Mouse (Mus musculus) kidney, embryonic 16.5 days (tissue): Measurements from ENCODE around the gene Olfr845. TPM values are rescaled to one million over a fixed set of nuclear protein-coding genes. Genes with fewer than 3 reads are reported as not detected.

Experiments used
- ATAC-seq: fragments of 200-750 bp; cut with Nextera tagmentation; 2 replicates; pipeline ENCODE4 v1.8.0; 2017; ENCODE audit warnings: moderate TSS enrichment; ENCODE audit not compliant: low FRiP score, low TSS enrichment
- H3K27ac ChIP-seq: fragments of 300-500 bp; sonication (generic); 2 replicates; pipeline ENCODE4 v1.5.1; 2014; ENCODE audit warnings: low read length
- H3K27me3 ChIP-seq: fragments of 300-500 bp; sonication (generic); 2 replicates; pipeline ENCODE4 v1.6.1; 2014; ENCODE audit warnings: low read length, control low read depth, mixed read lengths; ENCODE audit not compliant: insufficient read depth
- H3K36me3 ChIP-seq: fragments of 300-500 bp; sonication (generic); 2 replicates; pipeline ENCODE4 v1.6.1; 2014; ENCODE audit warnings: low read length, control low read depth, mixed read lengths; ENCODE audit not compliant: insufficient read depth
- H3K4me1 ChIP-seq: fragments of 300-500 bp; sonication (generic); 2 replicates; pipeline ENCODE4 v1.6.1; 2014; ENCODE audit warnings: low read length, control low read depth, mixed read lengths; ENCODE audit not compliant: insufficient read depth
- H3K4me2 ChIP-seq: fragments of 300-500 bp; sonication (generic); replicated peaks from 2 replicates; pipeline ENCODE4 v1.6.1; 2014; ENCODE audit warnings: low read depth, low read length
- H3K4me3 ChIP-seq: fragments of 300-500 bp; sonication (generic); 2 replicates; pipeline ENCODE4 v1.5.1; 2014; ENCODE audit warnings: mild to moderate bottlenecking, low read length
- H3K9ac ChIP-seq: fragments of 300-500 bp; sonication (generic); replicated peaks from 2 replicates; pipeline ENCODE4 v1.6.1; 2014; ENCODE audit warnings: low read length
- H3K9me3 ChIP-seq: fragments of 300-500 bp; sonication (generic); 2 replicates; pipeline ENCODE4 v1.6.1; 2016; ENCODE audit warnings: low read length, control low read depth
- WGBS: fragments of 180-500 bp; shearing (Covaris S2); extraction: QIAGEN DNeasy Blood & Tissue Kit; methylation state at CpG from one replicate; pipeline ENCODE4 v1.1.7; 2014; 5-methylcytosine and 5-hydroxymethylcytosine counted together
- polyA plus RNA-seq: library from polyadenylated mRNA; unstranded; fragments of >200 nt; fragmentation: Nextera tagmentation; extraction: Ambion mirVana; gene quantifications from 2 replicates; pipeline ENCODE4 v1.2.1, GENCODE M21; 2015

Olfr845 gene
- not detected in 2 replicates for polyA plus RNA-seq

- Histone ChIP-seq H3K36me3 (no peaks in the 10 kb centered on the region), H3K4me3 (no peak within 1 kb of the TSS), H3K27me3 (no peaks in the 10 kb centered on the region), H3K9me3 (no peaks in the 10 kb centered on the region; the same call in 1 of the 2 replicates), H3K4me2 (no peak within 1 kb of the TSS), H3K9ac (no peak within 1 kb of the TSS), H3K4me1 (no peaks in the 10 kb centered on the region), H3K27ac (no peak within 1 kb of the TSS)
- WGBS, result 78% methylated on average over 1 of the region's 1 CpGs
- no peak for ATAC-seq
These were observed at the start of gene Olfr845 for GRCm38 (mm10) chr9:19336157-19336556. TSS of gene Olfr845 (plus strand) at chr9:19336457.

- H3K36me3 ChIP-seq, result no peaks in the 10 kb centered on the region
- H3K27ac ChIP-seq, result no peak within 1 kb of the TSS
- no peak within 1 kb of the TSS for H3K4me3 ChIP-seq
- no peak for ATAC-seq
- H3K4me2 ChIP-seq, result no peak within 1 kb of the TSS
- H3K9me3 ChIP-seq, result no peaks in the 10 kb centered on the region
- H3K9ac ChIP-seq, result no peak within 1 kb of the TSS
- H3K4me1 ChIP-seq, result no peaks in the 10 kb centered on the region
- no peaks in the 10 kb centered on the region for H3K27me3 ChIP-seq
These were observed 20.2 kb upstream of the Olfr845 start, which contains the start of gene Olfr844 for GRCm38 (mm10) chr9:19316047-19316446. TSS of gene Olfr844 (plus strand) at chr9:19316347.

DNA sequence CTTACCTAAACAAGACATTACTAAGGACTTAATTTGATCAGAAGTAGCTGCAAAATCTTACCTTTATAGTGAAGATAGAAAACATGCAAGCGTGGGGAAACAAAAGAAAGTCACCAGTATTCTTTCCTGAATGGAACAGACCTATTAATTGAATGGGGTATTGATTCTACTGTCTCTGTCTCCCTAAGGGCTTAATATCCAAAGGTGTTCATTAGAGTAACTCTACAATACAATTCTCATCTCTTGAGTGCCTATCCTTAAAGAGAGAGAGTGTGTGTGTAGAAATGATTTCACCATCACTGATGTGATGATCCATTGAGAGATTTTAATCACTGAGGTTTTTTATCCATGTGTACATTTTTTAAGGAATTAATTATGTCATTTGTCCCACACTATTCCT is 27.6 kb downstream of the Olfr845 start, which contains the start of gene Olfr846:
Gene Olfr846 (minus strand): TSS at position 101 of the 400 bp plus-strand sequence.
- no peaks in the 10 kb centered on the region for H3K27me3 ChIP-seq
- H3K9me3 ChIP-seq, result no peaks in the 10 kb centered on the region
- 49% methylated on average over 1 of the region's 1 CpGs for WGBS
- no peak for ATAC-seq
- H3K36me3 ChIP-seq, result no peaks in the 10 kb centered on the region
- no peak within 1 kb of the TSS for H3K4me3 ChIP-seq
- no peak within 1 kb of the TSS for H3K4me2 ChIP-seq
- no peak within 1 kb of the TSS for H3K27ac ChIP-seq
- H3K4me1 ChIP-seq, result no peaks in the 10 kb centered on the region
- no peak within 1 kb of the TSS for H3K9ac ChIP-seq

- Histone ChIP-seq H3K27ac (no peak within 1 kb of the TSS), H3K9me3 (no peaks in the 10 kb centered on the region), H3K27me3 (no peaks in the 10 kb centered on the region), H3K4me2 (no peak within 1 kb of the TSS), H3K9ac (no peak within 1 kb of the TSS), H3K4me3 (no peak within 1 kb of the TSS), H3K4me1 (no peaks in the 10 kb centered on the region), H3K36me3 (no peaks in the 10 kb centered on the region)
- ATAC-seq, result no peak
- 59% methylated on average over 1 of the region's 1 CpGs for WGBS
These were observed 42.3 kb downstream of the Olfr845 start, which contains the start of gene Olfr847 for GRCm38 (mm10) chr9:19378569-19378968. TSS of gene Olfr847 (minus strand) at chr9:19378669.

Other genes starting within 250 kb of the Olfr845 start
- not detected in 2 replicates for gene Olfr836, start 216.1 kb upstream of the Olfr845 start, polyA plus RNA-seq
- not detected in 2 replicates for gene Olfr837, start 200.1 kb upstream of the Olfr845 start, polyA plus RNA-seq
- not detected in 2 replicates for gene Olfr839-ps1, start 159.1 kb upstream of the Olfr845 start, polyA plus RNA-seq
- not detected in 2 replicates for gene Olfr843, start 84.5 kb upstream of the Olfr845 start, polyA plus RNA-seq
- gene Olfr844, start 20.1 kb upstream of the Olfr845 start, polyA plus RNA-seq, result not detected in 2 replicates
- not detected in 2 replicates for gene Olfr846, start 27.5 kb downstream of the Olfr845 start, polyA plus RNA-seq
- not detected in 2 replicates for gene Olfr847, start 42.2 kb downstream of the Olfr845 start, polyA plus RNA-seq
- not detected in 2 replicates for gene Olfr849, start 103.8 kb downstream of the Olfr845 start, polyA plus RNA-seq
- not detected in 2 replicates for gene Olfr850, start 141.8 kb downstream of the Olfr845 start, polyA plus RNA-seq
- not detected in 2 replicates for gene Olfr851, start 156.8 kb downstream of the Olfr845 start, polyA plus RNA-seq
- not detected in 2 replicates for gene Olfr853, start 204.6 kb downstream of the Olfr845 start, polyA plus RNA-seq
- gene Olfr854, start 230.9 kb downstream of the Olfr845 start, polyA plus RNA-seq, result not detected in 2 replicates
- gene Olfr855, start 246.2 kb downstream of the Olfr845 start, polyA plus RNA-seq, result not detected in 2 replicates